Mouse (Mus musculus): ENCODE results near the gene Nos3.
"Not testable (repeated sequence)": the region's sequence is repeated elsewhere in the genome, so short reads cannot be mapped to it uniquely, and the experiment has no call there.

The Nos3 gene

DNA sequence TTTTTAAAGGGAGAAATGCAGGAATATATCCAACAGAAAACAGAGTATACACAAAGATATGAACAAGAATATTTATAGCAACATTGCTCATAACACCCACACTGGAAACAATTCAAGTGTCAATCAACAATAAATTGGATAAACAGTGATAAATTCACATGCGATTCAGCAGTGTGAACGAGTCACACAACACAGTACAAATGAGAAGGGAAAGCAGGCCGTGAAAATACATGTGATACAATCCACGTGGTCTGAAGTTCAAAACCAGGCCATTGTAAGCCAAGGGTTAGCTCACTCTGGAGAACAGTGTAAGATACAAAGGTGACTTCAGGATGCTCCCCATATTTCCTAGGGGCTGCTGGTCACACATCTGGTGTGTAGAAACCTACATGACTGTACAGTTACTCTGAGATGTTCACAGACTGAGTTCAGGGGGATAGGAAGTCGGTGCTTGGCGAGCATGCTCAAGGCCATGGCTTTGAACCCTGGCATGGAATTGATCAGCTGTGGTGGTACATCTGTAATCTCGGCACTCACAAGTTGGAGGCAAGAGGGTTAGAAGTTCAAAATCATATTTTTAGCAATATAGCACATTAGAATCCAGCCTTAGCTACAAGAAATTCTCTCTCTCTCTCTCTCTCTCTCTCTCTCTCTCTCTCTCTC, 10.2 kb downstream of the Nos3 start:
- DNase-seq (ENCODE audit: low spot score in 2 of 2), result no peak

DNA sequence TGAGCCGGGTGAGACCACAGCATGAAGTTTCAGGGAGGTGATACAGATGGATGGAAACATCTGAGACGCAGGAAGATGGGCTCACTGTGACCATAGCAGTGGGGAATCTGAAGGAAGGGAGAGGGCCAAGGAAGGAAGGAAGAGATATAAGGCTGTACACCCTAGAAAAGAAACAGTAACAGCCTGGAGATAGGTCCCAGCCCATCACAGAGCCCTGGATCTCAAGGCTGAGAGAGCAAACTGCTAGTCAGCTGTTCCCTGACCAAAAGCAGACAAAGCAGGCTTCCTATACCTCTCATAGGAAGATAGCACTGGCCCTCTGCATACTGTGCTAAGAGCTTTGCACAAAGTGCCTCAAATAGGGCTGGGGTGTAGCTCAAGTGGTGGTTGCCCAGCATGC, 14.1 kb downstream of the Nos3 start:
- DNase-seq (ENCODE audit: low spot score in 2 of 2), result no peak

GRCm38 (mm10) chr5:24379501-24379900, 14.9 kb downstream of the Nos3 start:
- no peak for DNase-seq (ENCODE audit: low spot score in 2 of 2)

DNA sequence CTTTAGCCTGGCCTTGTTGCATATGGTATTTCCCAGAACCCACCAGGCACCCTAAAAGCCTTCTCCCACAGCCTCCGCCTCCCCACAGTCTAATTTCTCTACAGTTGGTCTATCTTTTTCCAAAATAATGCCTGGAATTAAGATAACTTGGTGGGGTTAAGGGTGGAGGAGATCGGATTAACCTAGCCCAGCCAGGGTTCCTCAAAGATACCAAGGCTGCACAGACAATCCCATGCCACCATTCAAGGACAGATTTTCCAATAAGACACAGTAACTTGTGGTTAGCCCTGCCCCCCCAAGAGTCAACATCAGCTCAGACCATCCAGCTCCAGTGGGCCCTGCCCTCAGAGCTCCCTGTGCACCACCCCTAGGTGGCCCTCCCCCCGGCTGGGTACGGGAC, 15.9 kb downstream of the Nos3 start:
- no peak for DNase-seq (ENCODE audit: low spot score in 2 of 2)

- no peak for DNase-seq (ENCODE audit: low spot score in 2 of 2)
These were observed 16.9 kb downstream of the Nos3 start for GRCm38 (mm10) chr5:24381486-24381885.

- DNase-seq (ENCODE audit: low spot score in 2 of 2), result no peak
These were observed 17.4 kb downstream of the Nos3 start for GRCm38 (mm10) chr5:24381988-24382387.

DNA sequence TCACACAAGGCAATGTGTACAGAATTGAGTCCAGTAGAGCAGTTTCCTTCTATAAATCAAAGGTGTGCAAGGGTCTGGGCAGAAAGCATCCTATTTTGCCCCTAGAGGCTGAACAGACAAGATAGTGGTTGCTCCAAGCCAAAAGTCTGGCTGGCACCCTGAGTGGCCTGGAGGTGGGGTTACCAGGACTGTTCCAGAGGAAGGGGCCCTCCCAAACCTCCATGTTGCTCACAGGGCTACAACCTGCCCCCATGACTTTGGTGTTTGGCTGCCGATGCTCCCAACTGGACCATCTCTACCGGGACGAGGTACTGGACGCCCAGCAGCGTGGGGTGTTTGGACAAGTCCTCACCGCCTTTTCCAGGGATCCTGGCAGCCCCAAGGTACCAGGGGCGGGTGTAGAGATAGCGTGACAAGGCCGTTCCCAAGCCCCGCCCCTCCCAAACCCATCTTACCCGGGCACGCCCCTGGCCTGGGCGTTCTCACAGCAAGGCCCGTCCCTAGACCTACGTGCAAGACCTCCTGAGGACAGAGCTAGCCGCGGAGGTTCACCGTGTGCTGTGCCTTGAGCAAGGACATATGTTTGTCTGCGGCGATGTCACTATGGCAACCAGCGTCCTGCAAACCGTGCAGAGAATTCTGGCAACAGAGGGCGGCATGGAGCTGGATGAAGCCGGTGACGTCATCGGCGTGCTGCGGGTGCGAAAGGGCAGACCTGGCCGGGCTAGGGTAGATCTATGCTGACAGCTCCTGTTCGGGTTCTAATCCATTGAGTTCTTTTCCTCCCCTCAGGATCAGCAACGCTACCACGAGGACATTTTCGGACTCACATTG, 18.6 kb downstream of the Nos3 start:
- peak; percentile 90 to 92 for DNase-seq (ENCODE audit: low spot score in 2 of 2)

GRCm38 (mm10) chr5:24384407-24384806, 19.8 kb downstream of the Nos3 start:
- peak in 1 of 2 experiments; percentile 50 for DNase-seq (ENCODE audit: low spot score in 2 of 2)

GRCm38 (mm10) chr5:24385374-24385773, 20.8 kb downstream of the Nos3 start:
- DNase-seq (ENCODE audit: low spot score in 2 of 2), result no peak

- no peak for DNase-seq (ENCODE audit: low spot score in 2 of 2)
These were observed 21.4 kb downstream of the Nos3 start for GRCm38 (mm10) chr5:24385887-24386550.

DNA sequence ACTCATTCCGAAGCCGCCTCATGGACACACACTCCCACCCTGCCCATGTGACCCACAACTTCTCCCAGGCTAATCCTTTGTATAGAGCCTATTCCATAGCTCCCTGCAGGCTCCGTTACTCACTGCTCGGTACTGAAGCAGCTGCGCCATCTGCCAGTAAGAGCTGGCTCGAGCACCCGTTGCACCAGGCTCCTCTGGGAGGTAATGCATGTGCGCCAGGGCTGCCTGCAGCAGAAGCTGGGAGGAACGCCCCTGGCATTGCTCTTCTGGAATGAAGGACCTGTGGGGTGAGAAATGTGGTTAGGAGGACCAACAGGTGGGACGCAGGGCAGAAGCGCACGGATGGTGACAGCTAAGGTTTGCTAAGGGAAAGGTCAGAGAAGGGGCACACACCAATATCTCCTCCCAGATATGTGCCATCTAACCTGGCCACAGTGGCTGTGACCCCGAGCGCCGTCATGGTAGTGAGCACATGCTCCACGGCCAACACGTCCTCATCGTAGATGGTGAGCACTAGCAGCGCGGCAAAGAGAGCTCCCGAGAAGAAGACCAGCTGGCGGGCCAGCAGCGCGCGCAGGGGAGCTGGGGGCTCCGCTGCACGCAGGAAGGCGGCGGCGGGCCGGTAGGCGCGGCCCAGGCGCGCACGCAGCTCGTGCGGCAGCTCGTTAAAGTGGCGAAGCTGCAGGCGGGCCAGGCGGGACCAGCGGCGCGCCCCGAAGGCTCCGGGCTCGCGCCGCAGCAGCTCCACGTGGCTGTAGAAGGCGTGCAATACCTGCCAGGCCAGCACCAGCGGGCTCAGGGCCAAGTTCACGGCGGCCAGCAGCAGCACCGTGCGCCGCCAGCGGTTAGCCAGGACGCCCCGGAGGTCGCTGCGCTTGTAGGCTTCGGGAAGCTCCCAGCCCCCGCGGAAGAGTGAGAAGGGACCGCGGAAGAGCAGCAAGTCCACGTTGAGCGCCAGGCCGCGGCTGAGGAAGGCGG, 22.9 kb downstream of the Nos3 start:
- peak; percentile 59 to 61 for DNase-seq (ENCODE audit: low spot score in 2 of 2)

GRCm38 (mm10) chr5:24388246-24388915, 23.8 kb downstream of the Nos3 start:
- no peak for DNase-seq (ENCODE audit: low spot score in 2 of 2)

GRCm38 (mm10) chr5:24389011-24389657, 24.5 kb downstream of the Nos3 start:
- DNase-seq (ENCODE audit: low spot score in 2 of 2), result no peak

GRCm38 (mm10) chr5:24389658-24390020, 25.0 kb downstream of the Nos3 start:
- no peak for DNase-seq (ENCODE audit: low spot score in 2 of 2)

GRCm38 (mm10) chr5:24391864-24392263, 27.3 kb downstream of the Nos3 start, which contains the start of gene Atg9b:
TSS of gene Atg9b (minus strand) at chr5:24392143.
- DNase-seq (ENCODE audit: low spot score in 2 of 2), result no peak

DNA sequence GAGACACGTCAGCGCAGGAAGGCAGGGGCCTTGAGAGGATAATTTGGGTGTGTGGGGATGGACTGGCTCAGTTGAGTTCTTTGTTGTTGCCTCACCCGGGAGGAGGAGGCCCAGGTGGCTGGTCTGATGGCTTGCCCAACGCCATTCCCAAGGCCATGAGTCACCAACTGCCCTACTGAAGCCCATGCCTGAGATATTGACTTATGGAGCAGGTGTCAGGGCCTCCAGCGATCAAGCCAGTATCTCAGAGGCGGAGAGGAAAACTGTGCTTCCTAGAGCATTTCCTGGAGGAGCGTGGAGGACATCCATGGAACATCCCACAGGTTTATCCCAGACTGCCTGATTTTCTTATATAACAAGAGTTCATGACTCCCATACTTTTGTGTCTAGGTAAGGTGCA, 28.1 kb downstream of the Nos3 start:
- DNase-seq (ENCODE audit: low spot score in 2 of 2), result no peak

GRCm38 (mm10) chr5:24393392-24393997, 28.9 kb downstream of the Nos3 start, which contains the start of gene Abcb8:
TSS of gene Abcb8 (plus strand) at chr5:24393663.
- peak; percentile 71 to 78 for DNase-seq (ENCODE audit: low spot score in 2 of 2)

- DNase-seq (ENCODE audit: low spot score in 2 of 2), result peak; percentile 92 to 95
These were observed 29.7 kb downstream of the Nos3 start for GRCm38 (mm10) chr5:24394165-24394894.

- not testable (repeated sequence) for DNase-seq (ENCODE audit: low spot score in 2 of 2)
These were observed 31.6 kb downstream of the Nos3 start for GRCm38 (mm10) chr5:24396254-24396653.
